Mouse (Mus musculus) bone marrow, adult 2 months (tissue): ENCODE results near the gene Hmces.

Source experiments
- CTCF ChIP-seq: fragments of 200-500 bp; IDR thresholded peaks from 2 replicates; pipeline ENCODE4 v1.5.1; 2011; ENCODE audit warnings: low read length, control low read depth; ENCODE audit not compliant: control insufficient read depth, insufficient read depth
- POLR2A ChIP-seq: fragments of 200-500 bp; IDR thresholded peaks from 2 replicates; pipeline ENCODE4 v1.6.1; 2011; ENCODE audit warnings: low read depth, mild to moderate bottlenecking, control low read depth, low read length, borderline replicate concordance; ENCODE audit not compliant: control insufficient read depth

GRCm38 (mm10) chr6:87867256-87867655 lies 46.5 kb upstream of the Hmces start:
- TF ChIP-seq POLR2A (no peak), CTCF (no peak)
